11 mouse cellular contexts compared by ENCODE assay signal in genomic region chr1:132431716-132432115, GRCm38 (mm10). TPM values are rescaled to one million over a fixed set of nuclear protein-coding genes. Genes with fewer than 3 reads are reported as not detected.
DNase-seq lines count a peak whose midpoint lies in the region; ATAC-seq and TF ChIP-seq lines count a peak whose summit lies in the region.
"Had no signal": no experiment of that assay in that cellular context is flagged by ENCODE, and none has a peak within 500 bp of the region (broad histone marks: within the 10 kb centered on the region; RNA-seq: fewer than 3 reads in every experiment).

No protein-coding gene starts in this region.

- no peak overlapping the region for H3K4me3 ChIP-seq in kidney, adult 2 months (ENCODE audit: insufficient read depth, low read depth, low read length)
- H3K4me3 ChIP-seq in kidney, embryonic 16.5 days (ENCODE audit: low read length), result no peak overlapping the region
- no peak overlapping the region for H3K4me3 ChIP-seq in forebrain, embryonic 15.5 days
- H3K4me3 ChIP-seq: erythroblast, embryonic 14.5 days had no signal

- TF ChIP-seq POLR2A in kidney, adult 2 months (IDR thresholded peaks at IDR 0.05; ENCODE audit: low read depth, low read length), result no peak

- H3K27ac ChIP-seq in kidney, adult 2 months (ENCODE audit: insufficient read depth, low read depth, low read length), result no peak overlapping the region
- H3K27ac ChIP-seq in kidney, embryonic 16.5 days (ENCODE audit: low read length), result no peak overlapping the region
- peak overlapping the region; percentile 79 for H3K27ac ChIP-seq in forebrain, embryonic 15.5 days (replicated peaks)
- H3K27ac ChIP-seq: liver, embryonic 14.5 days had no signal

- H3K9me3 ChIP-seq in kidney, embryonic 16.5 days (ENCODE audit: low read length), result no peaks in the 10 kb centered on the region
- H3K9me3 ChIP-seq in forebrain, embryonic 15.5 days, result no peaks in the 10 kb centered on the region

- TF ChIP-seq CTCF in kidney, adult 2 months (conservative IDR thresholded peaks at IDR 0.05; ENCODE audit: insufficient read depth, insufficient read length, low read depth, low read length), result no peak

- H3K36me3 ChIP-seq in kidney, adult 2 months (ENCODE audit: control insufficient read depth, insufficient read depth, low read length), result no peaks in the 10 kb centered on the region
- H3K36me3 ChIP-seq in kidney, embryonic 16.5 days (ENCODE audit: insufficient read depth, low read length), result peaks cover 14% of the 10 kb centered on the region
- 0 out of 2 replicates have a peak, but pooled peaks cover 5% of the 10 kb centered on the region for H3K36me3 ChIP-seq in forebrain, embryonic 15.5 days

- H3K27me3 ChIP-seq in kidney, adult 2 months (replicated peaks; ENCODE audit: control insufficient read depth, insufficient read depth, low read length), result no peaks in the 10 kb centered on the region
- H3K27me3 ChIP-seq in kidney, embryonic 16.5 days (ENCODE audit: insufficient read depth, low read length), result no peaks in the 10 kb centered on the region
- H3K27me3 ChIP-seq in forebrain, embryonic 15.5 days, result no peaks in the 10 kb centered on the region
- H3K27me3 ChIP-seq: Patski had no signal

- peak; percentile 75 for DNase-seq in kidney, adult 2 months
- peak; percentile 19 to 73 for DNase-seq in layer of hippocampus, adult 18-20 months (ENCODE audit: low spot score in 2 of 2)
- DNase-seq in T-cell, adult 2 months (ENCODE audit: low spot score), result no peak
- DNase-seq in embryo, embryonic 9.5 days (ENCODE audit: extremely low spot score), result no peak

- H3K4me2 ChIP-seq in kidney, embryonic 16.5 days (replicated peaks; ENCODE audit: low read depth, low read length), result no peak overlapping the region
- no peak overlapping the region; the same call in 1 of the 2 replicates for H3K4me2 ChIP-seq in forebrain, embryonic 15.5 days (replicated peaks)

- H3K9ac ChIP-seq in kidney, embryonic 16.5 days (replicated peaks; ENCODE audit: low read length), result no peak overlapping the region
- H3K9ac ChIP-seq in forebrain, embryonic 15.5 days (replicated peaks), result no peak overlapping the region
- H3K9ac ChIP-seq: liver, embryonic 14.5 days had no signal

- H3K4me1 ChIP-seq in kidney, adult 2 months (ENCODE audit: control insufficient read depth, insufficient read depth, low read length), result peaks cover 14% of the 10 kb centered on the region
- H3K4me1 ChIP-seq in kidney, embryonic 16.5 days (ENCODE audit: insufficient read depth, low read length), result peaks cover 7% of the 10 kb centered on the region
- H3K4me1 ChIP-seq in forebrain, embryonic 15.5 days, result peaks cover 32% of the 10 kb centered on the region

- no peak for ATAC-seq in kidney, embryonic 16.5 days (ENCODE audit: low FRiP score, low TSS enrichment)
- ATAC-seq in cerebellum, adult (ENCODE audit: insufficient number of reproducible peaks, low FRiP score, low TSS enrichment), result peak; percentile 66; the same call in 1 of the 2 replicates
- ATAC-seq in forebrain, embryonic 15.5 days (replicated peaks), result peak; percentile 59
- ATAC-seq in megakaryocyte, adult 5-6 weeks (ENCODE audit: poor library complexity, severe bottlenecking), result no peak
- ATAC-seq: Patski had no signal

- 42% methylated on average over 9 of the region's 9 CpGs for WGBS in kidney, adult 2 months
- WGBS in kidney, embryonic 16.5 days, result 54% methylated on average over 9 of the region's 9 CpGs
- WGBS in forebrain, embryonic 15.5 days, result 55% methylated on average over 9 of the region's 9 CpGs

RNA-seq across cellular contexts. Expression of gene Dstyk, which starts 14.4 kb away (rescaled TPM):
- 13.0 and 13.9 TPM in 2 replicates for polyA plus RNA-seq in kidney, adult 2 months (2012; rRNA removed)
- polyA plus RNA-seq in kidney, embryonic 16.5 days (2015; fragmentation: Nextera tagmentation; extraction: Ambion mirVana), result 16.9 and 18.6 TPM in 2 replicates
- 11.3 and 13.2 TPM in 2 replicates for polyA plus RNA-seq in forebrain, embryonic 15.5 days (2015; fragmentation: Nextera tagmentation; extraction: Ambion mirVana)
- total RNA-seq in layer of hippocampus, adult 18-20 months (2021), result 10 to 100 TPM; 53.2 to 53.9 TPM
- total RNA-seq in megakaryocyte, adult 5-6 weeks (2015), result 17.2 and 19.5 TPM in 2 replicates
- 24.8 and 36.6 TPM in 2 replicates for total RNA-seq in megakaryocyte, adult 5-6 weeks (2017)

RNA-seq across cellular contexts. Expression of gene Tmcc2, which starts 40.6 kb away (rescaled TPM):
- polyA plus RNA-seq in kidney, adult 2 months (2012; rRNA removed), result 6.0 and 6.3 TPM in 2 replicates
- 8.3 and 8.6 TPM in 2 replicates for polyA plus RNA-seq in kidney, embryonic 16.5 days (2015; fragmentation: Nextera tagmentation; extraction: Ambion mirVana)
- 33.1 and 33.3 TPM in 2 replicates for polyA plus RNA-seq in forebrain, embryonic 15.5 days (2015; fragmentation: Nextera tagmentation; extraction: Ambion mirVana)
- 100 to 1,000 TPM; 250 to 270 TPM for total RNA-seq in layer of hippocampus, adult 18-20 months (2021)
- total RNA-seq in megakaryocyte, adult 5-6 weeks (2015), result 4.9 and 6.9 TPM in 2 replicates
- total RNA-seq in megakaryocyte, adult 5-6 weeks (2017), result 5.3 and 7.8 TPM in 2 replicates

RNA-seq across cellular contexts. Expression of gene Rbbp5, which starts 45.4 kb away (rescaled TPM):
- polyA plus RNA-seq in kidney, adult 2 months (2012; rRNA removed), result 16.0 and 21.3 TPM in 2 replicates
- 46.6 and 50.1 TPM in 2 replicates for polyA plus RNA-seq in kidney, embryonic 16.5 days (2015; fragmentation: Nextera tagmentation; extraction: Ambion mirVana)
- polyA plus RNA-seq in forebrain, embryonic 15.5 days (2015; fragmentation: Nextera tagmentation; extraction: Ambion mirVana), result 54.9 and 55.5 TPM in 2 replicates
- 10 to 100 TPM; 66.1 to 77.7 TPM for total RNA-seq in layer of hippocampus, adult 18-20 months (2021)
- total RNA-seq in megakaryocyte, adult 5-6 weeks (2015), result 47.9 and 53.9 TPM in 2 replicates
- 63.0 and 72.4 TPM in 2 replicates for total RNA-seq in megakaryocyte, adult 5-6 weeks (2017)

Comparison
In these comparisons a context has a peak if more than half of its experiments do, and no peak if none do; other contexts are left out.
1. DNase-seq: peak in kidney, adult 2 months (single experiment) and layer of hippocampus, adult 18-20 months (2 of 2); none in T-cell, adult 2 months (single experiment) and embryo, embryonic 9.5 days (single experiment).
2. ATAC-seq: peak in cerebellum, adult (single experiment) and forebrain, embryonic 15.5 days (single experiment); none in kidney, embryonic 16.5 days (single experiment) and megakaryocyte, adult 5-6 weeks (single experiment).